Mouse (Mus musculus) embryonic facial prominence, embryonic 15.5 days (tissue): ENCODE results near the gene Apom. TPM values are rescaled to one million over a fixed set of nuclear protein-coding genes. Genes with fewer than 3 reads are reported as not detected.

Experiments
- polyA plus RNA-seq: library from polyadenylated mRNA; unstranded; fragments of >200 nt; fragmentation: Nextera tagmentation; extraction: Ambion mirVana; gene quantifications from 2 replicates; pipeline ENCODE4 v1.2.1, GENCODE M21; 2015

Gene Apom
- polyA plus RNA-seq, 1 experiment from 2014 or later = not detected

Other genes with a start within 250 kb of the Apom start
- gene C2, start 233.8 kb downstream of the Apom start, polyA plus RNA-seq = 6.7 and 7.3 TPM in 2 replicates
- 86.8 and 92.7 TPM in 2 replicates for gene Ehmt2, start 233.6 kb downstream of the Apom start, polyA plus RNA-seq
- gene Slc44a4, start 217.6 kb downstream of the Apom start, polyA plus RNA-seq = 0.49 and 0.69 TPM in 2 replicates
- gene Neu1, start 200.8 kb downstream of the Apom start, polyA plus RNA-seq = 20.8 and 22.7 TPM in 2 replicates
- 2.2 and 3.4 TPM in 2 replicates for gene Hspa1b, start 172.8 kb downstream of the Apom start, polyA plus RNA-seq
- not detected in 2 replicates for gene Gm20481, start 162.1 kb downstream of the Apom start, polyA plus RNA-seq
- gene Hspa1a, start 159.9 kb downstream of the Apom start, polyA plus RNA-seq = 19.5 and 19.7 TPM in 2 replicates
- gene Hspa1l, start 159.3 kb downstream of the Apom start, polyA plus RNA-seq = 0.71 and 0.77 TPM in 2 replicates
- gene Lsm2, start 150.2 kb downstream of the Apom start, polyA plus RNA-seq = 163 and 173 TPM in 2 replicates
- gene Vars, start 131.1 kb downstream of the Apom start, polyA plus RNA-seq = 108 and 114 TPM in 2 replicates
- 0.43 and 0.58 TPM in 2 replicates for gene Vwa7, start 115.5 kb downstream of the Apom start, polyA plus RNA-seq
- 21.5 and 23.4 TPM in 2 replicates for gene Sapcd1, start 104.0 kb downstream of the Apom start, polyA plus RNA-seq
- gene Msh5, start 85.3 kb downstream of the Apom start, polyA plus RNA-seq = 3.6 and 5.4 TPM in 2 replicates
- 324 and 329 TPM in 2 replicates for gene Clic1, start 82.1 kb downstream of the Apom start, polyA plus RNA-seq
- gene Ddah2, start 73.0 kb downstream of the Apom start, polyA plus RNA-seq = 319 and 347 TPM in 2 replicates
- 98.5 and 131 TPM in 2 replicates for gene Ly6g6c, start 66.7 kb downstream of the Apom start, polyA plus RNA-seq
- 1.1 and 1.4 TPM in 2 replicates for gene Mpig6b, start 65.9 kb downstream of the Apom start, polyA plus RNA-seq
- gene Ly6g6e, start 55.1 kb downstream of the Apom start, polyA plus RNA-seq = 31.4 and 33.0 TPM in 2 replicates
- gene Ly6g6d, start 54.0 kb downstream of the Apom start, polyA plus RNA-seq = 1.5 and 2.3 TPM in 2 replicates
- 0.20 and 0.28 TPM in 2 replicates for gene Ly6g6f, start 46.4 kb downstream of the Apom start, polyA plus RNA-seq
- 102 and 105 TPM in 2 replicates for gene Abhd16a, start 42.8 kb downstream of the Apom start, polyA plus RNA-seq
- not detected in 2 replicates for gene Ly6g5c, start 23.8 kb downstream of the Apom start, polyA plus RNA-seq
- 1.4 and 1.8 TPM in 2 replicates for gene Ly6g5b, start 16.6 kb downstream of the Apom start, polyA plus RNA-seq
- 19.5 and 20.1 TPM in 2 replicates for gene Gpank1, start 10.6 kb downstream of the Apom start, polyA plus RNA-seq
- 278 and 279 TPM in 2 replicates for gene Csnk2b, start 10.0 kb downstream of the Apom start, polyA plus RNA-seq
- gene D17H6S53E, start 5.7 kb downstream of the Apom start, polyA plus RNA-seq = 11.2 and 12.2 TPM in 2 replicates
- 57.8 TPM in 2 replicates for gene Bag6, start 3.1 kb upstream of the Apom start, polyA plus RNA-seq
- gene Prrc2a, start 32.8 kb upstream of the Apom start, polyA plus RNA-seq = 179 and 198 TPM in 2 replicates
- 15.5 and 17.5 TPM in 2 replicates for gene Aif1, start 44.0 kb upstream of the Apom start, polyA plus RNA-seq
- gene Lst1, start 56.4 kb upstream of the Apom start, polyA plus RNA-seq = 27.2 and 27.4 TPM in 2 replicates
- gene Ltb, start 62.4 kb upstream of the Apom start, polyA plus RNA-seq = 2.3 and 2.9 TPM in 2 replicates
- 0.47 and 0.76 TPM in 2 replicates for gene Tnf, start 70.0 kb upstream of the Apom start, polyA plus RNA-seq
- gene Lta, start 73.3 kb upstream of the Apom start, polyA plus RNA-seq = 0.27 and 0.32 TPM in 2 replicates
- 0.57 TPM in 1 of 2 replicates, not detected in the other for gene Gm16181, start 88.8 kb upstream of the Apom start, polyA plus RNA-seq
- 4.1 and 4.4 TPM in 2 replicates for gene Atp6v1g2, start 101.6 kb upstream of the Apom start, polyA plus RNA-seq
- 11.8 and 12.7 TPM in 2 replicates for gene Nfkbil1, start 103.7 kb upstream of the Apom start, polyA plus RNA-seq
- 406 and 413 TPM in 2 replicates for gene Ddx39b, start 109.7 kb upstream of the Apom start, polyA plus RNA-seq
- 81.6 and 82.0 TPM in 2 replicates for gene H2-D1, start 130.7 kb upstream of the Apom start, polyA plus RNA-seq
- gene H2-Q1, start 188.4 kb upstream of the Apom start, polyA plus RNA-seq = not detected in 2 replicates
- gene H2-Q2, start 210.2 kb upstream of the Apom start, polyA plus RNA-seq = 0.47 TPM in 1 of 2 replicates, not detected in the other
- 2.4 and 2.7 TPM in 2 replicates for gene H2-Q4, start 247.6 kb upstream of the Apom start, polyA plus RNA-seq